Mouse (Mus musculus) intestine, embryonic 16.5 days (tissue): ENCODE measurements at regions not wholly inside any gene's neighbourhood (a gene's known extent, or its start where the extent isn't known, plus 50 kb on each side); places are given as distances from the start of the nearest gene placed in this dataset.
A peak's percentile ranks its signal among the peaks of the same experiment; 100 is the strongest.

Experiments used
- ATAC-seq: fragments of 200-750 bp; cut with Nextera tagmentation; 2 replicates; pipeline ENCODE4 v1.8.0; 2017; ENCODE audit warnings: moderate TSS enrichment, moderate library complexity
- H3K27ac ChIP-seq: fragments of 300-500 bp; sonication (generic); 2 replicates; pipeline ENCODE4 v1.5.1; 2014; ENCODE audit warnings: mild to moderate bottlenecking, low read length
- H3K27me3 ChIP-seq: fragments of 300-500 bp; sonication (generic); replicated peaks from 2 replicates; pipeline ENCODE4 v1.6.1; 2014; ENCODE audit warnings: low read length, control low read depth, mixed read lengths; ENCODE audit not compliant: control insufficient read depth, insufficient read depth
- H3K36me3 ChIP-seq: fragments of 300-500 bp; sonication (generic); 2 replicates; pipeline ENCODE4 v1.6.1; 2014; ENCODE audit warnings: low read length, control low read depth; ENCODE audit not compliant: control insufficient read depth, insufficient read depth
- H3K4me1 ChIP-seq: fragments of 300-500 bp; sonication (generic); 2 replicates; pipeline ENCODE4 v1.6.1; 2014; ENCODE audit warnings: low read length, control low read depth, mixed read lengths; ENCODE audit not compliant: control insufficient read depth, insufficient read depth
- H3K4me2 ChIP-seq: fragments of 300-500 bp; sonication (generic); 2 replicates; pipeline ENCODE4 v1.6.1; 2014; ENCODE audit warnings: low read depth, low read length, control low read depth
- H3K4me3 ChIP-seq: fragments of 300-500 bp; sonication (generic); 2 replicates; pipeline ENCODE4 v1.5.1; 2014; ENCODE audit warnings: mild to moderate bottlenecking, low read length
- H3K9ac ChIP-seq: fragments of 300-500 bp; sonication (generic); 2 replicates; pipeline ENCODE4 v1.6.1; 2014; ENCODE audit warnings: low read depth, low read length
- H3K9me3 ChIP-seq: fragments of 300-500 bp; sonication (generic); 2 replicates; pipeline ENCODE4 v1.6.1; 2016; ENCODE audit warnings: low read length, control low read depth; ENCODE audit not compliant: control insufficient read depth
- WGBS: fragments of 180-500 bp; shearing (Covaris S2); extraction: QIAGEN DNeasy Blood & Tissue Kit; methylation state at CpG from one replicate; pipeline ENCODE4 v1.1.7; 2014; 5-methylcytosine and 5-hydroxymethylcytosine counted together

DNA sequence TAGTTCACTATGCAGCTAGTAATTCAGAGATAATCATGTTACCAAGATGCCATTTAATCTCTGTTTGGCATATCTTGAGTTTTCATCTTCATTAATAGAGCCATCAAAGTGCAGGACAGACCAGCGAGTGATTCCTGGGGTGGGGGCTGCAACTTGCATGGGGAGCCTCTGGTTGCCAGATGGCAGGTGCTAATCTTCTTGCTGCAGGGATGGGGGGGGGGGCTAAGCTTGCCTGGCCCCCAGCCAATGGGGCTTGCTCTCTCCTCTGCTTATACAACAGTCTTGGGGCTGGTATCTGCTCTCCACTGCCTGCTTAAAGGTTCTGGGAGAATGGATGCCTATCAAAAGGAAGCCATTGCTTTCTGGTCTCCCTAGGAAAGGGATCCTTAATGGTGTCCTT is 88.0 kb upstream of the Nr2f2 start:
- Histone ChIP-seq H3K4me1 (no peaks in the 10 kb centered on the region), H3K4me2 (no peak overlapping the region), H3K27me3 (no peaks in the 10 kb centered on the region), H3K36me3 (no peaks in the 10 kb centered on the region), H3K27ac (no peak overlapping the region), H3K9me3 (no peaks in the 10 kb centered on the region), H3K4me3 (no peak overlapping the region), H3K9ac (no peak overlapping the region)
- ATAC-seq = no peak
- WGBS = 88% methylated on average over 1 of the region's 1 CpGs

DNA sequence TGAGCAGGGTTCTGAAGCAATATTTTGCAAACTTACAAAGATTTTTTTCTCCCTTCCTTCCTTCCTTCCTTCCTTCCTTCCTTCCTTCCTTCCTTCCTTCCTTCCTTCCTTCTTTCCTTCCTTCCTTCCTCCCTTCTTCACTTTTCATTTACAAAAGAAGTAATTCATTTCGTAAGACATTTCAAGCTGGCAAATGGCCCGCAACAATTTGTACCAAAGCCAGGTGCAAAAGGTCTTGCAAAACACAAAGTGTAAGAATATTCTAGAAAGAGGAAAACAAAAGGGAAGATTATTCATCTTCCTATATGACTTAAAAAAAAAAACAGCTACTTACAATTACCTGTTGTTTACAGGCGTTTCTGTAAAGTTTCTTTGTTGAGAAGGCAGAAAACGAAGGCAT is 86.3 kb upstream of the Nr2f2 start:
- Histone ChIP-seq H3K4me3 (no peak overlapping the region), H3K4me2 (no peak overlapping the region), H3K27ac (no peak overlapping the region), H3K36me3 (no peaks in the 10 kb centered on the region), H3K9me3 (no peaks in the 10 kb centered on the region), H3K27me3 (no peaks in the 10 kb centered on the region), H3K4me1 (no peaks in the 10 kb centered on the region), H3K9ac (no peak overlapping the region)
- 75% methylated on average over 4 of the region's 4 CpGs for WGBS
- no peak for ATAC-seq

DNA sequence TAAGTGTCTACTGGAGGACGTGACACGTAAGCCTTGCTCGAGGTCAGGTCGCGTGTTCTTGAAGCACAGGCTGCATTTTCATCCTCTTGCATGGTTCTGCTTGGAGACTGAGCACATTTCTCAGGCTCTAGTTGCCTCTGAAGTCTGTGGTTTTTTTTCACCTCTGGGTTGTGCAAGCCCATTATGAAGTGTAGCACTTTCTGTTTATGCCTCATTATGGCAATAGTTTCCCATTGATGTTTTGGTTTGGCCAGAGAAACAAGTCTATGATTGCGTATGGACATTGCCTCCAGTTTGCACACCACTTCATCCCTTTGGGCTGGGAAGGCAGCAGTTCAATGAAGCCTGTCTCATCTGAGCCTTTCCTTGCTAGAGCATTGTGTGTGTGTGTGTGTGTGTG is 72.4 kb upstream of the Nr2f2 start:
- ATAC-seq = no peak
- Histone ChIP-seq H3K4me1 (0 out of 2 replicates have a peak, but pooled peaks cover under 1% of the 10 kb centered on the region), H3K27ac (no peak overlapping the region), H3K36me3 (no peaks in the 10 kb centered on the region), H3K9ac (no peak overlapping the region), H3K4me3 (no peak overlapping the region), H3K9me3 (no peaks in the 10 kb centered on the region), H3K27me3 (no peaks in the 10 kb centered on the region), H3K4me2 (no peak overlapping the region)
- 91% methylated on average over 6 of the region's 6 CpGs for WGBS

GRCm38 (mm10) chr7:70433838-70434237 is 67.3 kb upstream of the Nr2f2 start:
- H3K36me3 ChIP-seq = no peaks in the 10 kb centered on the region
- H3K4me3 ChIP-seq = no peak overlapping the region
- no peak overlapping the region for H3K27ac ChIP-seq
- peaks cover 6% of the 10 kb centered on the region for H3K4me1 ChIP-seq
- WGBS = 23% methylated on average over 8 of the region's 8 CpGs
- 0 out of 2 replicates have a peak overlapping the region, but pooled peaks have one; percentile 30 for H3K4me2 ChIP-seq
- H3K27me3 ChIP-seq = no peaks in the 10 kb centered on the region
- H3K9ac ChIP-seq = 0 out of 2 replicates have a peak overlapping the region, but pooled peaks have one; percentile 42
- ATAC-seq = no peak
- no peaks in the 10 kb centered on the region for H3K9me3 ChIP-seq

DNA sequence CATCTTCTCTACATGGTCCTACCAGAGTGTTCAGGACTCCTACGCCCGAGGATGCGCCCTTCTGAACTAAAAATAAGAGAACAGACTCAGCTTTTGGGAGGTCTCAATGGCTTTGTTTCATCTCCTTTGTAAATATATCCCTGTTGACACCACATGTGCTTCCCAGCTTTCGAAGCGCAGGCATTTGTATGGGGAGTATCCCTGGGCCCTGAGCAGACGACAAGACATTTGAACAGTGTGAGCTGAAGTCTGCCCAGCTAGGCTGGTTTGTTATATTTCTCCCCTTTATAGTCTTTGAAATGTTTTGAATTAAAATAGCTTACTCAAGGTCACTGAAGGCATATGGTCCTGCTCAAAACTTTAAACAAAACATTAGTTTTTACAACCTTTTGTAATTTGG is 66.8 kb upstream of the Nr2f2 start:
- Histone ChIP-seq H3K36me3 (no peaks in the 10 kb centered on the region), H3K9me3 (no peaks in the 10 kb centered on the region), H3K9ac (no peak overlapping the region), H3K27me3 (no peaks in the 10 kb centered on the region), H3K4me1 (peaks cover 6% of the 10 kb centered on the region), H3K4me3 (no peak overlapping the region), H3K4me2 (no peak overlapping the region), H3K27ac (no peak overlapping the region)
- no peak for ATAC-seq
- 58% methylated on average over 6 of the region's 6 CpGs for WGBS

- no peaks in the 10 kb centered on the region for H3K9me3 ChIP-seq
- H3K4me1 ChIP-seq = peaks cover 6% of the 10 kb centered on the region
- H3K4me3 ChIP-seq = no peak overlapping the region
- no peaks in the 10 kb centered on the region for H3K27me3 ChIP-seq
- H3K4me2 ChIP-seq = no peak overlapping the region
- no peak overlapping the region for H3K9ac ChIP-seq
- no peak for ATAC-seq
- H3K27ac ChIP-seq = no peak overlapping the region
- WGBS = 53% methylated on average over 2 of the region's 2 CpGs
- H3K36me3 ChIP-seq = no peaks in the 10 kb centered on the region
Measured at GRCm38 (mm10) chr7:70431712-70432111, 65.2 kb upstream of the Nr2f2 start.

- Histone ChIP-seq H3K36me3 (no peaks in the 10 kb centered on the region), H3K27me3 (no peaks in the 10 kb centered on the region), H3K9ac (no peak overlapping the region), H3K9me3 (no peaks in the 10 kb centered on the region), H3K4me2 (peak overlapping the region; percentile 10; the same call in 1 of the 2 replicates), H3K4me3 (no peak overlapping the region), H3K27ac (no peak overlapping the region), H3K4me1 (peaks cover 6% of the 10 kb centered on the region)
- 26% methylated on average over 2 of the region's 2 CpGs for WGBS
- peak; percentile 95 for ATAC-seq
Measured at GRCm38 (mm10) chr7:70429326-70429725, 62.8 kb upstream of the Nr2f2 start.

- no peak overlapping the region for H3K27ac ChIP-seq
- WGBS = 66% methylated on average over 4 of the region's 4 CpGs
Measured at GRCm38 (mm10) chr7:70424231-70424620, 57.7 kb upstream of the Nr2f2 start.

DNA sequence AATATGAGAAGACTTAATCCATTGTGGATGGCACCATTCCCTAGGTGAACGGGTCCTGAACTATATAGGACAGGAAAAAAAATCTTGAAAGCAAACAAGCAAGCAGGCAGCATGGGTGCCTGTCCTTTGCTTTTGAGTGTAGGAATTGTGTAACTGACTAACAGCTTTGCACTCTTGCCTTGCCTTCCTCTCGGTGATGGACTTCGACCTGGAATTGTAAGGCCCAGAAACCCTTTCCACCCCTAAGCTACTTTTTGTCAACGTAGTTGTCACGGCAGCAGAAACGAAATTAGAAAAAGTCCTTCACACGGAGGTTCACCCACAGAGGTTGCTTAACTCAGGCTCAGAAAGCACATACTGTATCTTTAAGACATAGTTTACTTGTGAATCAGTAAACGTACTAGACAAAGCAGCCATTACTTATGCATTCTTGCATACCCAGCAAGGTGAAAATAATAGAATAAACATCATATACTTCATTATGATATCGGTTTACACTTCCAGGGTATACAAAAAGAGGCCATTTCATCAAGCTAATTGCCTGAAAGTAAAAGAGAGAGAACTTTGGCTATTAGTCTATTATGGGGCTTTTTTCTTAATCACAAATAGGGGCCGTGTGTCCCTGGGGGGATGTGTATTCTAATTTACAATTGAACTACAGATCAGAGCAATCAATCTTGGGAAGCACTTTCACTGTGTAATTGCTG is 57.1 kb upstream of the Nr2f2 start:
- H3K27me3 ChIP-seq = no peaks in the 10 kb centered on the region
- peak; percentile 73 for ATAC-seq
- WGBS = 52% methylated on average over 10 of the region's 10 CpGs

More at GRCm38 (mm10) chr7:70424231-70424620, 57.7 kb upstream of the Nr2f2 start:
- H3K4me3 ChIP-seq = no peak overlapping the region
- H3K27me3 ChIP-seq = no peaks in the 10 kb centered on the region
- no peak overlapping the region for H3K4me2 ChIP-seq
- no peaks in the 10 kb centered on the region for H3K36me3 ChIP-seq
- no peaks in the 10 kb centered on the region for H3K9me3 ChIP-seq
- no peaks in the 10 kb centered on the region for H3K4me1 ChIP-seq
- no peak for ATAC-seq
- H3K9ac ChIP-seq = no peak overlapping the region

More for the DNA sequence above, 57.1 kb upstream of the Nr2f2 start:
- Histone ChIP-seq H3K4me2 (no peak overlapping the region), H3K9ac (no peak overlapping the region), H3K27ac (no peak overlapping the region), H3K4me1 (no peaks in the 10 kb centered on the region), H3K36me3 (no peaks in the 10 kb centered on the region), H3K9me3 (no peaks in the 10 kb centered on the region), H3K4me3 (no peak overlapping the region)
